Mouse (Mus musculus) C2C12 (cell line): Measurements from ENCODE around the gene Mlycd. TPM values are rescaled to one million over a fixed set of nuclear protein-coding genes. Genes with fewer than 3 reads are reported as not detected.

ENCODE experiments used
- H3K27me3 ChIP-seq: one replicate; pipeline ENCODE4 v1.6.1; 2011; ENCODE audit not compliant: control insufficient read depth, insufficient read depth, insufficient read length
- H3K36me3 ChIP-seq: one replicate; pipeline ENCODE4 v1.6.1; 2011; ENCODE audit not compliant: control insufficient read depth, insufficient read depth
- H3K4me3 ChIP-seq: one replicate; pipeline ENCODE4 v1.5.1; 2011; ENCODE audit warnings: mild to moderate bottlenecking, control low read depth; ENCODE audit not compliant: poor library complexity, insufficient read depth, severe bottlenecking
- H3K79me2 ChIP-seq: one replicate; pipeline ENCODE4 v1.6.1; 2011; ENCODE audit not compliant: control insufficient read depth, insufficient read depth
- H3K79me3 ChIP-seq: one replicate; pipeline ENCODE4 v1.6.1; 2011; ENCODE audit warnings: low read depth, control low read depth
- H3ac ChIP-seq: one replicate; pipeline ENCODE3; 2011; ENCODE audit warnings: low read depth; ENCODE audit not compliant: control insufficient read depth, insufficient read length
- CEBPB ChIP-seq: IDR thresholded peaks from one replicate; pipeline ENCODE4 v1.6.1; 2011; ENCODE audit warnings: low read depth, mild to moderate bottlenecking, control low read depth, moderate library complexity
- CTCF ChIP-seq: IDR thresholded peaks from one replicate; pipeline ENCODE4 v1.5.1; 2011; ENCODE audit not compliant: control insufficient read depth, insufficient read depth, insufficient read length
- FOSL1 ChIP-seq: IDR thresholded peaks from one replicate; pipeline ENCODE4 v1.8.0; 2011; ENCODE audit warnings: mild to moderate bottlenecking, low read length; ENCODE audit not compliant: poor library complexity, insufficient read depth, severe bottlenecking
- MAX ChIP-seq: IDR thresholded peaks from one replicate; pipeline ENCODE4 v1.6.1; 2011; ENCODE audit warnings: mild to moderate bottlenecking, control low read depth
- MYOD1 ChIP-seq: IDR thresholded peaks from one replicate; pipeline ENCODE4 v1.6.1; 2011; ENCODE audit warnings: low read depth; ENCODE audit not compliant: control insufficient read depth, insufficient read length
- MYOG ChIP-seq: IDR thresholded peaks from one replicate; pipeline ENCODE4 v1.6.1; 2011; ENCODE audit not compliant: control insufficient read depth, insufficient read length; ENCODE audit errors: extremely low read depth
- USF1 ChIP-seq: IDR thresholded peaks from one replicate; pipeline ENCODE4 v1.6.1; 2011; ENCODE audit warnings: low read depth, mild to moderate bottlenecking, control low read depth, moderate library complexity
- polyA plus RNA-seq: library from polyadenylated mRNA; unstranded; fragments of >200 nt; fragmentation: generic; extraction: Trizol; gene quantifications from one replicate; pipeline ENCODE4 v1.2.1, GENCODE M21; 2012; ENCODE audit warnings: missing spikeins

Mlycd gene
- polyA plus RNA-seq, 1 experiment: 7.5 TPM

GRCm38 (mm10) chr8:119452919-119453318 lies 58.2 kb downstream of the Mlycd start:
- no peaks in the 10 kb centered on the region for H3K36me3 ChIP-seq
- TF ChIP-seq FOSL1 (no peak), MAX (no peak), CTCF (no peak)
- no peaks in the 10 kb centered on the region for H3K79me2 ChIP-seq
- no peak overlapping the region for H3ac ChIP-seq
- no peak overlapping the region for H3K4me3 ChIP-seq
- no peaks in the 10 kb centered on the region for H3K79me3 ChIP-seq
- H3K27me3 ChIP-seq: peaks cover 36% of the 10 kb centered on the region

DNA sequence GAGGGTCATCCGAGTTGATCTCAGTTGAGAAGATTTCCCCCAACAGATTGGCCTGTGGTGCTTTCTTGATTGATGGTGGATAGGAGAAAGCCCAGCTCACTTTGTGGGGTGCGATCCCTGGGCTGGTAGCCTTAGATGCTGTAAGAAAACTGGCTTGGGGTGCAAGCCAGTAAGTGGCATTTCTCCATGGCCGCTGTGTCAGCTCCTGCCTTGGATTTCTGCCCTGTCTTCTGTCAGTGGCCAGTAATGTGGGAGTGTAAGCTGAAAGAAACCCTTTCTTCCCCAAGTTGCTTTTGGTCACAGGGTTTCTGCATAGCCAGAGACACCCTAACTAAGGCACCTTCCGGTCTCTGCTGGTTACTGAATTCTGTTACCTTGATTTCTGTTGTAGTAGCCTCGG lies 61.4 kb downstream of the Mlycd start:
- TF ChIP-seq CTCF (no peak), USF1 (no peak), MYOD1 (no peak), MYOG (no peak), FOSL1 (no peak), MAX (no peak), CEBPB (no peak)
- H3K36me3 ChIP-seq: no peaks in the 10 kb centered on the region
- no peak overlapping the region for H3K4me3 ChIP-seq
- H3ac ChIP-seq: no peak overlapping the region
- peaks cover 51% of the 10 kb centered on the region for H3K27me3 ChIP-seq
- H3K79me3 ChIP-seq: no peaks in the 10 kb centered on the region
- H3K79me2 ChIP-seq: no peaks in the 10 kb centered on the region

GRCm38 (mm10) chr8:119459724-119460123 lies 65.0 kb downstream of the Mlycd start:
- Histone ChIP-seq H3ac (no peak overlapping the region), H3K4me3 (no peak overlapping the region), H3K36me3 (no peaks in the 10 kb centered on the region), H3K79me3 (no peaks in the 10 kb centered on the region), H3K27me3 (peaks cover 69% of the 10 kb centered on the region), H3K79me2 (no peaks in the 10 kb centered on the region)
- TF ChIP-seq USF1: no peak
- TF ChIP-seq CTCF: no peak
- TF ChIP-seq MYOG: no peak
- TF ChIP-seq CEBPB: no peak
- no peak for TF ChIP-seq MAX
- TF ChIP-seq MYOD1: no peak
- TF ChIP-seq FOSL1: no peak

Other genes starting within 250 kb of the Mlycd start
- gene Hsbp1, start 50.4 kb upstream of the Mlycd start, polyA plus RNA-seq: 135 TPM
- gene Osgin1, start 39.2 kb downstream of the Mlycd start, polyA plus RNA-seq: 18.1 TPM
- gene Necab2, start 51.8 kb downstream of the Mlycd start, polyA plus RNA-seq: not detected
- gene Slc38a8, start 106.8 kb downstream of the Mlycd start, polyA plus RNA-seq: not detected
- 72.7 TPM for gene Mbtps1, start 163.9 kb downstream of the Mlycd start, polyA plus RNA-seq
- gene Hsdl1, start 180.3 kb downstream of the Mlycd start, polyA plus RNA-seq: 11.0 TPM
- gene Dnaaf1, start 180.4 kb downstream of the Mlycd start, polyA plus RNA-seq: 0.01 TPM
- 8.1 TPM for gene Taf1c, start 210.3 kb downstream of the Mlycd start, polyA plus RNA-seq
- not detected for gene Adad2, start 217.9 kb downstream of the Mlycd start, polyA plus RNA-seq
- gene Kcng4, start 240.8 kb downstream of the Mlycd start, polyA plus RNA-seq: not detected